In the genomic region with DNA sequence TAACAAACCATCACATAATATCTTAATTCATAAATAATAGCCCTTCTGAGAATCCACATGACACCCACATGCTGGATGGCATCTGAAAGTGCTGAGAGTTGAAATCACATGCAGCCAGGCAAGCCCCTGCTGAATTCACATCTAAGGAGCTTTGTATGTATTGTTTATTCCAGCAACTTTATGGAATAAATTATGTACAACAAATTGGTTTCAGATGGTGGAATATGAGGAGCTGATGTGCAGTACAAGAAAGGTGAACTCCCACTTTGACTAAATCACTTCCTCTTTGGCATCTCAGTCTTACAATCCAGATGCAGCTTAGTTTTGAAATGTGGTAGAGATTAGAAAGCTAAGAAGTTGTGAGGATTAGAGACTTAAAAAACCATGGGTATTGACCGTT, we compare ENCODE assay signal across 21 mouse cellular contexts.
DNase-seq lines count a peak whose midpoint lies in the region; ATAC-seq and TF ChIP-seq lines count a peak whose summit lies in the region.
"Had no signal": no experiment of that assay in that cellular context is flagged by ENCODE, and none has a peak within 500 bp of the region (broad histone marks: within the 10 kb centered on the region; RNA-seq: fewer than 3 reads in every experiment).

No protein-coding gene starts in this region.

- intact Hi-C loops in heart, postnatal 36 days (cut with DNase I) = no loop called here

- no peaks in the 10 kb centered on the region for H3K4me1 ChIP-seq in embryonic facial prominence, embryonic 14.5 days (ENCODE audit: control insufficient read depth, insufficient read depth, low read length)
- H3K4me1 ChIP-seq in hindbrain, postnatal 0 days (ENCODE audit: insufficient read depth, low read length) = no peaks in the 10 kb centered on the region
- H3K4me1 ChIP-seq: forebrain, embryonic 13.5 days; heart, embryonic 10.5 days; hindbrain, embryonic 10.5 days had no signal

- peak; percentile 9 for DNase-seq in embryo, embryonic 10.5 days (ENCODE audit: low spot score)
- DNase-seq in embryo, embryonic 9.5 days (ENCODE audit: extremely low spot score) = no peak
- peak; percentile 7 for DNase-seq in 3T3-L1 (ENCODE audit: low read depth, low spot score)
- DNase-seq in embryonic facial prominence, embryonic 14.5 days (ENCODE audit: low spot score) = peak; percentile 77
- peak; percentile 10 for DNase-seq in mesoderm, embryonic 11.5 days (ENCODE audit: low read depth, low spot score)
- DNase-seq in heart, postnatal 36 days = no peak
- DNase-seq in hindbrain, postnatal 0 days (ENCODE audit: low spot score) = no peak
- DNase-seq: adrenal gland, postnatal 14 days; cerebellum, adult 18-20 months; cerebellum, adult 9-11 months; cerebellum, postnatal 36 days; heart, adult 18-20 months; heart, postnatal 10 days; kidney, adult 11 months; kidney, adult 9 months had no signal

- no peak overlapping the region for H3K9ac ChIP-seq in embryonic facial prominence, embryonic 14.5 days (ENCODE audit: low read depth, low read length)
- no peak overlapping the region for H3K9ac ChIP-seq in hindbrain, postnatal 0 days (replicated peaks; ENCODE audit: low read length)
- H3K9ac ChIP-seq: forebrain, embryonic 13.5 days; hindbrain, embryonic 14.5 days had no signal

- H3K9me3 ChIP-seq in embryonic facial prominence, embryonic 14.5 days (ENCODE audit: control insufficient read depth, low read length) = no peaks in the 10 kb centered on the region
- no peaks in the 10 kb centered on the region for H3K9me3 ChIP-seq in hindbrain, postnatal 0 days (ENCODE audit: low read length)
- H3K9me3 ChIP-seq: forebrain, embryonic 13.5 days; heart, embryonic 10.5 days; hindbrain, embryonic 10.5 days had no signal

- H3K4me2 ChIP-seq in embryonic facial prominence, embryonic 14.5 days (ENCODE audit: low read depth, low read length) = no peak overlapping the region
- no peak overlapping the region for H3K4me2 ChIP-seq in hindbrain, postnatal 0 days (ENCODE audit: low read depth, low read length)
- H3K4me2 ChIP-seq: forebrain, embryonic 13.5 days; hindbrain, embryonic 14.5 days had no signal

- H3K27ac ChIP-seq in embryonic facial prominence, embryonic 14.5 days (replicated peaks; ENCODE audit: low read depth, low read length) = no peak overlapping the region
- H3K27ac ChIP-seq in hindbrain, postnatal 0 days = no peak overlapping the region
- H3K27ac ChIP-seq: forebrain, embryonic 13.5 days; heart, embryonic 10.5 days; hindbrain, embryonic 10.5 days; hindbrain, embryonic 14.5 days had no signal

- no peak overlapping the region for H3K4me3 ChIP-seq in embryonic facial prominence, embryonic 14.5 days (ENCODE audit: low read depth, low read length)
- no peak overlapping the region for H3K4me3 ChIP-seq in hindbrain, postnatal 0 days (ENCODE audit: low read length)
- H3K4me3 ChIP-seq: forebrain, embryonic 13.5 days; heart, embryonic 10.5 days; hindbrain, embryonic 10.5 days had no signal

- no peak for TF ChIP-seq CTCF in hindbrain, postnatal 0 days (IDR thresholded peaks at IDR 0.05; ENCODE audit: low read depth)

- no peaks in the 10 kb centered on the region for H3K36me3 ChIP-seq in embryonic facial prominence, embryonic 14.5 days (ENCODE audit: control insufficient read depth, insufficient read depth, low read length)
- H3K36me3 ChIP-seq in hindbrain, postnatal 0 days (ENCODE audit: insufficient read depth, low read length) = no peaks in the 10 kb centered on the region
- H3K36me3 ChIP-seq: heart, embryonic 10.5 days; hindbrain, embryonic 10.5 days had no signal

- H3K27me3 ChIP-seq in embryonic facial prominence, embryonic 14.5 days (replicated peaks; ENCODE audit: control insufficient read depth, insufficient read depth, low read length) = no peaks in the 10 kb centered on the region
- H3K27me3 ChIP-seq in hindbrain, postnatal 0 days (ENCODE audit: insufficient read depth, low read length) = no peaks in the 10 kb centered on the region
- H3K27me3 ChIP-seq: forebrain, embryonic 13.5 days had no signal

- peak; percentile 57; the same call in 1 of the 2 replicates for ATAC-seq in embryonic facial prominence, embryonic 14.5 days (ENCODE audit: low read depth)
- no peak for ATAC-seq in hindbrain, postnatal 0 days
- ATAC-seq: activated CD4-positive, CD25-positive, alpha-beta regulatory T cell, adult 4 months; forebrain, embryonic 13.5 days; Patski had no signal

- 26% methylated on average over 1 of the region's 1 CpGs for WGBS in embryonic facial prominence, embryonic 14.5 days
- 92% methylated on average over 1 of the region's 1 CpGs for WGBS in hindbrain, postnatal 0 days

Comparison
In these comparisons a context has a peak if more than half of its experiments do, and no peak if none do; other contexts are left out.
1. DNase-seq: peak in embryo, embryonic 10.5 days (single experiment), 3T3-L1 (single experiment), embryonic facial prominence, embryonic 14.5 days (single experiment) and mesoderm, embryonic 11.5 days (single experiment); none in embryo, embryonic 9.5 days (single experiment), heart, postnatal 36 days (0 of 2) and hindbrain, postnatal 0 days (single experiment).